ENCODE assay signal across 11 mouse cellular contexts in genomic region chr5:117313909-117314308, GRCm38 (mm10). TPM values are rescaled to one million over a fixed set of nuclear protein-coding genes. Genes with fewer than 3 reads are reported as not detected.
DNase-seq lines count a peak whose midpoint lies in the region; ATAC-seq and TF ChIP-seq lines count a peak whose summit lies in the region.
"Had no signal": no experiment of that assay in that cellular context is flagged by ENCODE, and none has a peak within 500 bp of the region (broad histone marks: within the 10 kb centered on the region; RNA-seq: fewer than 3 reads in every experiment).

No protein-coding gene starts in this region.

- no peaks in the 10 kb centered on the region for H3K9me3 ChIP-seq in heart, embryonic 16.5 days (replicated peaks; ENCODE audit: control insufficient read depth, low read length)
- H3K9me3 ChIP-seq in hindbrain, postnatal 0 days (ENCODE audit: low read length): no peaks in the 10 kb centered on the region
- no peaks in the 10 kb centered on the region for H3K9me3 ChIP-seq in midbrain, embryonic 14.5 days (ENCODE audit: control insufficient read depth, low read length)

- no peak overlapping the region for H3K9ac ChIP-seq in heart, embryonic 16.5 days (ENCODE audit: low read length)
- H3K9ac ChIP-seq in hindbrain, postnatal 0 days (replicated peaks; ENCODE audit: low read length): no peak overlapping the region
- no peak overlapping the region for H3K9ac ChIP-seq in midbrain, embryonic 14.5 days (replicated peaks; ENCODE audit: low read length)

- H3K4me1 ChIP-seq in heart, embryonic 16.5 days (ENCODE audit: control insufficient read depth, insufficient read depth, low read length): peaks cover 9% of the 10 kb centered on the region
- no peaks in the 10 kb centered on the region; the same call in 1 of the 2 replicates for H3K4me1 ChIP-seq in brown adipose tissue, adult 24 weeks (ENCODE audit: control insufficient read depth, insufficient read depth, insufficient read length, low read length)
- no peaks in the 10 kb centered on the region for H3K4me1 ChIP-seq in hindbrain, postnatal 0 days (ENCODE audit: insufficient read depth, low read length)
- peaks cover 7% of the 10 kb centered on the region; the same call in 1 of the 2 replicates for H3K4me1 ChIP-seq in midbrain, embryonic 14.5 days (ENCODE audit: control insufficient read depth, insufficient read depth, low read length)

- H3K4me2 ChIP-seq in heart, embryonic 16.5 days (ENCODE audit: low read depth, low read length): peak overlapping the region; percentile 60
- H3K4me2 ChIP-seq in hindbrain, postnatal 0 days (ENCODE audit: low read depth, low read length): peak overlapping the region; percentile 27; the same call in 1 of the 2 replicates
- H3K4me2 ChIP-seq in midbrain, embryonic 14.5 days (ENCODE audit: low read length): peak overlapping the region; percentile 3; the same call in 1 of the 2 replicates

- 31% methylated on average over 10 of the region's 10 CpGs for WGBS in heart, embryonic 16.5 days
- WGBS in hindbrain, postnatal 0 days: 33% methylated on average over 10 of the region's 10 CpGs
- WGBS in midbrain, embryonic 14.5 days: 36% methylated on average over 10 of the region's 10 CpGs

- no peak for ATAC-seq in heart, embryonic 16.5 days (replicated peaks; ENCODE audit: extremely low read depth, insufficient read depth, low FRiP score)
- no peak for ATAC-seq in hindbrain, postnatal 0 days
- ATAC-seq in midbrain, embryonic 14.5 days (ENCODE audit: low FRiP score, low TSS enrichment): no peak
- ATAC-seq: Patski had no signal

- TF ChIP-seq CTCF in hindbrain, postnatal 0 days (IDR thresholded peaks at IDR 0.05; ENCODE audit: low read depth): no peak

- H3K27ac ChIP-seq in heart, embryonic 16.5 days (ENCODE audit: low read length): no peak overlapping the region
- no peak overlapping the region for H3K27ac ChIP-seq in brown adipose tissue, adult 24 weeks (replicated peaks; ENCODE audit: low read depth, low read length)
- no peak overlapping the region for H3K27ac ChIP-seq in hindbrain, postnatal 0 days
- H3K27ac ChIP-seq in midbrain, embryonic 14.5 days (replicated peaks; ENCODE audit: low read depth, low read length): no peak overlapping the region

- no peaks in the 10 kb centered on the region for H3K27me3 ChIP-seq in heart, embryonic 16.5 days (ENCODE audit: control insufficient read depth, insufficient read depth, low read length)
- H3K27me3 ChIP-seq in hindbrain, postnatal 0 days (ENCODE audit: insufficient read depth, low read length): no peaks in the 10 kb centered on the region
- H3K27me3 ChIP-seq in midbrain, embryonic 14.5 days (ENCODE audit: control insufficient read depth, insufficient read depth, low read length): peaks cover 3% of the 10 kb centered on the region; the same call in 1 of the 2 replicates
- H3K27me3 ChIP-seq: Patski had no signal

- no peaks in the 10 kb centered on the region for H3K36me3 ChIP-seq in heart, embryonic 16.5 days (ENCODE audit: control insufficient read depth, insufficient read depth)
- no peaks in the 10 kb centered on the region for H3K36me3 ChIP-seq in hindbrain, postnatal 0 days (ENCODE audit: insufficient read depth, low read length)
- H3K36me3 ChIP-seq in midbrain, embryonic 14.5 days (ENCODE audit: control insufficient read depth, insufficient read depth, low read length): no peaks in the 10 kb centered on the region

- no peak for DNase-seq in heart, adult 18-20 months
- no peak for DNase-seq in hindbrain, postnatal 0 days (ENCODE audit: low spot score)
- DNase-seq in midbrain, embryonic 14.5 days: no peak
- DNase-seq in urinary bladder, postnatal 36 days (ENCODE audit: low spot score in 2 of 2): no peak
- DNase-seq in retina, embryonic 14.5 days (ENCODE audit: low spot score): no peak
- no peak for DNase-seq in lung, postnatal 10 days
- DNase-seq: cerebellum, adult 8-10 months; left cerebral cortex, postnatal 4 days had no signal

- H3K4me3 ChIP-seq in heart, embryonic 16.5 days (ENCODE audit: low read length): peak overlapping the region; percentile 44
- peak overlapping the region; percentile 49 for H3K4me3 ChIP-seq in brown adipose tissue, adult 24 weeks (ENCODE audit: insufficient read depth, low read depth, low read length)
- H3K4me3 ChIP-seq in hindbrain, postnatal 0 days (ENCODE audit: low read length): 0 out of 2 replicates have a peak overlapping the region, but pooled peaks have one; percentile 4
- H3K4me3 ChIP-seq in midbrain, embryonic 14.5 days (replicated peaks; ENCODE audit: low read depth, low read length): no peak overlapping the region

RNA-seq across cellular contexts. Expression of gene Vsig10, which starts 5.0 kb away (rescaled TPM):
- 6.1 and 9.2 TPM in 2 replicates for polyA plus RNA-seq in heart, embryonic 16.5 days (2015; fragmentation: Nextera tagmentation; extraction: Ambion mirVana)
- total RNA-seq in heart, adult 18-20 months (2021): 1 to 10 TPM; 7.2 to 7.7 TPM
- polyA plus RNA-seq in brown adipose tissue, adult 24 weeks (2012; ENCODE audit: insufficient read depth, insufficient read length, missing spikeins): 1.7 and 1.8 TPM in 2 replicates
- total RNA-seq in hindbrain, postnatal 0 days (2014; rRNA removed): 3.3 and 4.6 TPM in 2 replicates
- polyA plus RNA-seq in hindbrain, postnatal 0 days (2015; fragmentation: Nextera tagmentation; extraction: Ambion mirVana): 3.4 and 4.7 TPM in 2 replicates
- 0.24 and 1.3 TPM in 2 replicates for polyA plus RNA-seq in midbrain, embryonic 14.5 days (2014; fragmentation: Nextera tagmentation; extraction: Ambion mirVana)

RNA-seq across cellular contexts. Expression of gene Pebp1, which starts 26.5 kb away (rescaled TPM):
- 599 and 652 TPM in 2 replicates for polyA plus RNA-seq in heart, embryonic 16.5 days (2015; fragmentation: Nextera tagmentation; extraction: Ambion mirVana)
- total RNA-seq in heart, adult 18-20 months (2021): 100 to 1,000 TPM; 475 to 528 TPM
- 292 and 442 TPM in 2 replicates for polyA plus RNA-seq in brown adipose tissue, adult 24 weeks (2012; ENCODE audit: insufficient read depth, insufficient read length, missing spikeins)
- 1,096 and 1,413 TPM in 2 replicates for total RNA-seq in hindbrain, postnatal 0 days (2014; rRNA removed)
- 1,008 and 1,032 TPM in 2 replicates for polyA plus RNA-seq in hindbrain, postnatal 0 days (2015; fragmentation: Nextera tagmentation; extraction: Ambion mirVana)
- 1,041 and 1,069 TPM in 2 replicates for polyA plus RNA-seq in midbrain, embryonic 14.5 days (2014; fragmentation: Nextera tagmentation; extraction: Ambion mirVana)

RNA-seq across cellular contexts. Expression of gene Wsb2, which starts 43.2 kb away (rescaled TPM):
- polyA plus RNA-seq in heart, embryonic 16.5 days (2015; fragmentation: Nextera tagmentation; extraction: Ambion mirVana): 75.1 and 86.8 TPM in 2 replicates
- 100 to 1,000 TPM in 1 of 2 experiments, 10 to 100 TPM in 1; 95.7 to 123 TPM for total RNA-seq in heart, adult 18-20 months (2021)
- polyA plus RNA-seq in brown adipose tissue, adult 24 weeks (2012; ENCODE audit: insufficient read depth, insufficient read length, missing spikeins): 25.5 and 26.5 TPM in 2 replicates
- total RNA-seq in hindbrain, postnatal 0 days (2014; rRNA removed): 412 and 421 TPM in 2 replicates
- 296 and 321 TPM in 2 replicates for polyA plus RNA-seq in hindbrain, postnatal 0 days (2015; fragmentation: Nextera tagmentation; extraction: Ambion mirVana)
- polyA plus RNA-seq in midbrain, embryonic 14.5 days (2014; fragmentation: Nextera tagmentation; extraction: Ambion mirVana): 238 and 242 TPM in 2 replicates

Comparison
In these comparisons a context has a peak if more than half of its experiments do, and no peak if none do; other contexts are left out.
1. H3K4me2 ChIP-seq: peak in every context shown above with its lines; median percentile 60 in heart, embryonic 16.5 days; 27 in hindbrain, postnatal 0 days; 3 in midbrain, embryonic 14.5 days.